Mouse (Mus musculus) hindbrain, embryonic 15.5 days (tissue): Measurements from ENCODE around the gene Vmn1r170. TPM values are rescaled to one million over a fixed set of nuclear protein-coding genes. Genes with fewer than 3 reads are reported as not detected.
"Not testable (repeated sequence)": the region's sequence is repeated elsewhere in the genome, so short reads cannot be mapped to it uniquely, and the experiment has no call there.

ENCODE experiments used
- ATAC-seq: fragments of 200-750 bp; cut with Nextera tagmentation; 2 replicates; pipeline ENCODE4 v1.8.0; 2017; ENCODE audit warnings: low read depth, moderate number of reproducible peaks, moderate TSS enrichment; ENCODE audit not compliant: low FRiP score
- H3K27ac ChIP-seq: fragments of 300-500 bp; sonication (generic); replicated peaks from 2 replicates; pipeline ENCODE4 v1.5.1; 2015; ENCODE audit warnings: mild to moderate bottlenecking, inconsistent platforms
- H3K27me3 ChIP-seq: fragments of 300-500 bp; sonication (generic); 2 replicates; pipeline ENCODE4 v1.6.1; 2015; ENCODE audit warnings: control low read depth, inconsistent platforms
- H3K36me3 ChIP-seq: fragments of 300-500 bp; sonication (generic); 2 replicates; pipeline ENCODE4 v1.6.1; 2015; ENCODE audit warnings: control low read depth, inconsistent platforms
- H3K4me1 ChIP-seq: fragments of 300-500 bp; sonication (generic); replicated peaks from 2 replicates; pipeline ENCODE4 v1.6.1; 2015; ENCODE audit warnings: control low read depth, inconsistent platforms
- H3K4me2 ChIP-seq: fragments of 300-500 bp; sonication (generic); 2 replicates; pipeline ENCODE4 v1.6.1; 2015; ENCODE audit warnings: moderate library complexity, mild to moderate bottlenecking, inconsistent platforms
- H3K4me3 ChIP-seq: fragments of 300-500 bp; sonication (generic); 2 replicates; pipeline ENCODE4 v1.5.1; 2015; ENCODE audit warnings: mild to moderate bottlenecking, inconsistent platforms
- H3K9ac ChIP-seq: fragments of 300-500 bp; sonication (generic); 2 replicates; pipeline ENCODE4 v1.6.1; 2015; ENCODE audit warnings: inconsistent platforms
- H3K9me3 ChIP-seq: fragments of 300-500 bp; sonication (generic); 2 replicates; pipeline ENCODE4 v1.6.1; 2016; ENCODE audit warnings: control low read depth, inconsistent platforms
- WGBS: fragments of 180-500 bp; shearing (Covaris S2); methylation state at CpG from one replicate; pipeline ENCODE4 v1.1.7; 2015; 5-methylcytosine and 5-hydroxymethylcytosine counted together
- polyA plus RNA-seq: library from polyadenylated mRNA; unstranded; fragments of >200 nt; fragmentation: Nextera tagmentation; extraction: Ambion mirVana; gene quantifications from 2 replicates; pipeline ENCODE4 v1.2.1, GENCODE M21; 2015

Gene Vmn1r170
- not detected in 2 replicates for polyA plus RNA-seq

- not testable (repeated sequence) for H3K9me3 ChIP-seq, H3K4me2 ChIP-seq, ATAC-seq, H3K4me1 ChIP-seq, H3K9ac ChIP-seq, H3K36me3 ChIP-seq, H3K4me3 ChIP-seq, H3K27ac ChIP-seq, H3K27me3 ChIP-seq
- WGBS: 33% methylated on average over 1 of the region's 1 CpGs
These were observed at the start of gene Vmn1r170 for GRCm38 (mm10) chr7:23605875-23606274. Gene Vmn1r170, plus strand, starts transcription at chr7:23606175.

DNA sequence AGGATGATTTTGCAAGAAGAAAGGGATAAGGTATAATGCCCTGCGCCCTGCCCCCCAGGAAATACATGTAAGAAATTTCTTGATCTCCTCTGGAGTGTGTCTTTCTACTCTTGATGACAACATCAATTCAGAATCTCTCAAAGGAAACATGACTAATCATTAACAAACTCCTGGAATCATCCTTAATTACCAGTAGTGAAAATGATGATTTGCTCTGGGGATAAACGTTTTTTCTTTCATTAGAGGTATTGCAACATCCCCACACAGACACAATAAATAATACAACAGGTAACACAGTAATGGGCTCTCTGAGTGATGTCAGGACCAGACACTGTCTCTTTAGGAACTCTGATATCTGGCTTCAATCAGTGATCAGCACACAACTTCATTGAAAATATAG, 30.7 kb upstream of the Vmn1r170 start, which contains the start of gene Vmn1r169:
Gene Vmn1r169, plus strand, starts transcription at position 301 of the 400 bp plus-strand sequence.
- not testable (repeated sequence) for H3K27me3 ChIP-seq, H3K9ac ChIP-seq, H3K4me1 ChIP-seq, H3K36me3 ChIP-seq, H3K4me2 ChIP-seq, H3K9me3 ChIP-seq, ATAC-seq, H3K27ac ChIP-seq, H3K4me3 ChIP-seq
- WGBS: 65% methylated on average over 1 of the region's 2 CpGs

DNA sequence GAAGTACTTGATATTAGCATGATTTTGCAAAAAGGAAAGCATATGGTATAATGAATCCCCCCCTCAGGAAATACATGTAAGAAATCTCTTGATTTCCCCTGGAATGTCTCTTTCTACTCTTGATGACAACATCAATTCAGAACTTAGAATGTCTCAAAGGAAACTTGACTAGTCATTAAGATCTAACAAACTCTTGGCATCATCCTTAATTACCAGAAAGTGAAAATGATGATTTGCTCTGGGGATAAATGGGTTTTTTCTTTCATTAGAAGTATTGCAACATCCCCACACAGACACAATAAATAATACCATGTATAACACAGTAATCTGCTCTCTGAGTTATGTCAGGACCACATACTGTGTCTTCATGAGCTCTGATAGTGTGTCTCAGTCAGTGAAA, 24.4 kb downstream of the Vmn1r170 start, which contains the start of gene Vmn1r171:
Gene Vmn1r171, plus strand, starts transcription at position 301 of the 400 bp plus-strand sequence.
- Histone ChIP-seq H3K4me3 (no peak within 1 kb of the TSS), H3K4me1 (no peaks in the 10 kb centered on the region), H3K36me3 (no peaks in the 10 kb centered on the region), H3K27ac (no peak within 1 kb of the TSS), H3K27me3 (no peaks in the 10 kb centered on the region), H3K9ac (no peak within 1 kb of the TSS), H3K4me2 (no peak within 1 kb of the TSS), H3K9me3 (peaks cover 12% of the 10 kb centered on the region; the same call in 1 of the 2 replicates)
- ATAC-seq: no peak

Other genes with a start within 250 kb of the Vmn1r170 start
- not detected in 2 replicates for gene Nlrp5, start 220.3 kb upstream of the Vmn1r170 start, polyA plus RNA-seq
- not detected in 2 replicates for gene Vmn1r167, start 99.0 kb upstream of the Vmn1r170 start, polyA plus RNA-seq
- not detected in 2 replicates for gene Vmn1r168, start 66.4 kb upstream of the Vmn1r170 start, polyA plus RNA-seq
- gene Vmn1r169, start 30.6 kb upstream of the Vmn1r170 start, polyA plus RNA-seq: not detected in 2 replicates
- not detected in 2 replicates for gene Vmn1r171, start 24.5 kb downstream of the Vmn1r170 start, polyA plus RNA-seq
- gene Vmn1r172, start 52.1 kb downstream of the Vmn1r170 start, polyA plus RNA-seq: not detected in 2 replicates
- not detected in 2 replicates for gene Vmn1r173, start 94.5 kb downstream of the Vmn1r170 start, polyA plus RNA-seq
- gene Vmn1r174, start 146.1 kb downstream of the Vmn1r170 start, polyA plus RNA-seq: not detected in 2 replicates
- gene Vmn1r175, start 204.5 kb downstream of the Vmn1r170 start, polyA plus RNA-seq: not detected in 2 replicates
- gene Vmn1r176, start 231.2 kb downstream of the Vmn1r170 start, polyA plus RNA-seq: not detected in 2 replicates